Mouse (Mus musculus) heart, embryonic 13.5 days (tissue): ENCODE results near the gene Selenop. TPM values are rescaled to one million over a fixed set of nuclear protein-coding genes. Genes with fewer than 3 reads are reported as not detected.

Experiments
- ATAC-seq: fragments of 200-750 bp; cut with Nextera tagmentation; 2 replicates; pipeline ENCODE4 v1.8.0; 2017; ENCODE audit warnings: moderate TSS enrichment; ENCODE audit not compliant: insufficient number of reproducible peaks, low FRiP score, low TSS enrichment; ENCODE audit errors: extremely low read depth
- H3K27ac ChIP-seq: fragments of 300-500 bp; sonication (generic); replicated peaks from 2 replicates; pipeline ENCODE4 v1.5.1; 2015; ENCODE audit warnings: moderate library complexity, mild to moderate bottlenecking, inconsistent platforms
- H3K27me3 ChIP-seq: fragments of 300-500 bp; sonication (generic); replicated peaks from 2 replicates; pipeline ENCODE4 v1.6.1; 2015; ENCODE audit warnings: mild to moderate bottlenecking, inconsistent platforms
- H3K36me3 ChIP-seq: fragments of 300-500 bp; sonication (generic); 2 replicates; pipeline ENCODE4 v1.6.1; 2015; ENCODE audit warnings: mild to moderate bottlenecking, inconsistent platforms
- H3K4me1 ChIP-seq: fragments of 300-500 bp; sonication (generic); 2 replicates; pipeline ENCODE4 v1.6.1; 2015; ENCODE audit warnings: inconsistent platforms
- H3K4me2 ChIP-seq: fragments of 300-500 bp; sonication (generic); 2 replicates; pipeline ENCODE4 v1.6.1; 2015; ENCODE audit warnings: inconsistent platforms, mild to moderate bottlenecking, moderate library complexity
- H3K4me3 ChIP-seq: fragments of 300-500 bp; sonication (generic); 2 replicates; pipeline ENCODE4 v1.5.1; 2015; ENCODE audit warnings: moderate library complexity, mild to moderate bottlenecking, inconsistent platforms
- H3K9ac ChIP-seq: fragments of 300-500 bp; sonication (generic); 2 replicates; pipeline ENCODE4 v1.6.1; 2015; ENCODE audit warnings: inconsistent platforms, mild to moderate bottlenecking, moderate library complexity
- H3K9me3 ChIP-seq: fragments of 300-500 bp; sonication (generic); 2 replicates; pipeline ENCODE4 v1.6.1; 2016; ENCODE audit warnings: inconsistent platforms
- WGBS: fragments of 180-500 bp; shearing (Covaris S2); methylation state at CpG from one replicate; pipeline ENCODE4 v1.1.7; 2015; ENCODE audit warnings: mixed read lengths; 5-methylcytosine and 5-hydroxymethylcytosine counted together
- polyA plus RNA-seq: library from polyadenylated mRNA; unstranded; fragments of >200 nt; fragmentation: Nextera tagmentation; extraction: Ambion mirVana; gene quantifications from 2 replicates; pipeline ENCODE4 v1.2.1, GENCODE M21; 2015

The Selenop gene
- polyA plus RNA-seq, 1 experiment from 2014 or later: 119 TPM

DNA sequence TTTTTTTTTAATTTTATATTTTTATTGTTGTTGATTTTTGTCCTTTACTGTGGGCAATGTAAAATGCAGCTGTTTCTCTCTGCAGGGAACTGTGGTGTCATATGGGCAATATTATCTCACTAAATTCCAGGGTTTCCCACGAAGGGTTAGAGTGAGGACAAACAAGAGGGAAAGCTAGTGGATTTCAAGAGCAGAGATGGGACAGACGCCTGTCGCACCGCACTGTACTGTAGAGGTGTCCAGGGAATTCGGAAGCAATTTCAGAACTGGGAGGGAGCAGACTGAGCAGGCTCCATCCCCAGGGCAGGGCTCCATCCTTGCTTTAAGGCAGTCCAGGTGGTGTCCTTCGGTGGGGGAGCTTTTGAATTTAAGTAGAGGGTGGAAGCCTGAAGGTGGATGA is 2.9 kb downstream of the Selenop start:
- H3K9me3 ChIP-seq: no peaks in the 10 kb centered on the region
- 0 out of 2 replicates have a peak overlapping the region, but pooled peaks have one; percentile 20 for H3K27ac ChIP-seq
- 21% methylated on average over 6 of the region's 6 CpGs for WGBS
- peaks cover 13% of the 10 kb centered on the region for H3K36me3 ChIP-seq
- H3K27me3 ChIP-seq: no peaks in the 10 kb centered on the region
- H3K9ac ChIP-seq: peak overlapping the region; percentile 82
- H3K4me3 ChIP-seq: peak overlapping the region; percentile 52
- H3K4me1 ChIP-seq: peaks cover 21% of the 10 kb centered on the region
- H3K4me2 ChIP-seq: peak overlapping the region; percentile 66
- 0 out of 2 replicates have a peak, but pooled peaks have one; percentile 22 for ATAC-seq

DNA sequence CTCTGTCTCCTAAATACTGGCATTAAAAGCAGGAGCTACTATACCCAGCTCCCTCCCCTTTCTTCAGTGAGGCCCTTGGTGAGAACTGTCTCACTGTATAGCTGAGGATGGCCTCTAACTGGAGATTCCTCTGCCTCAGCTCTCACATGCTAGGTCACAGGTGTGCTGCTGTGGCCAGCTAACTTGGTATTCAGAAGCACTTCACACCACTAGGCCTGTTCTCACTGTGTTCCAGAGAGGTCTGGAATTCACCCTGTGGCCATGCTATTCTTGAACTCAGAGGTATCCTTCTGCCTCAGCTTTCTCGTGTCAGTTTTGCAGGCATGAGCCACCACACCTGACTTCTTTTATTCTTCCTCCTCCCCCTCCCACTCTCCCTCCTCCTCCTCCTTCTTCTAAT is 4.8 kb downstream of the Selenop start:
- H3K27ac ChIP-seq: no peak overlapping the region
- H3K4me2 ChIP-seq: peak overlapping the region; percentile 66; the same call in 1 of the 2 replicates
- H3K4me3 ChIP-seq: peak overlapping the region; percentile 52; the same call in 1 of the 2 replicates
- no peaks in the 10 kb centered on the region for H3K27me3 ChIP-seq
- 58% methylated on average over 1 of the region's 1 CpGs for WGBS
- peaks cover 27% of the 10 kb centered on the region for H3K36me3 ChIP-seq
- no peaks in the 10 kb centered on the region for H3K9me3 ChIP-seq
- no peak overlapping the region for H3K9ac ChIP-seq
- peaks cover 21% of the 10 kb centered on the region for H3K4me1 ChIP-seq
- ATAC-seq: no peak

DNA sequence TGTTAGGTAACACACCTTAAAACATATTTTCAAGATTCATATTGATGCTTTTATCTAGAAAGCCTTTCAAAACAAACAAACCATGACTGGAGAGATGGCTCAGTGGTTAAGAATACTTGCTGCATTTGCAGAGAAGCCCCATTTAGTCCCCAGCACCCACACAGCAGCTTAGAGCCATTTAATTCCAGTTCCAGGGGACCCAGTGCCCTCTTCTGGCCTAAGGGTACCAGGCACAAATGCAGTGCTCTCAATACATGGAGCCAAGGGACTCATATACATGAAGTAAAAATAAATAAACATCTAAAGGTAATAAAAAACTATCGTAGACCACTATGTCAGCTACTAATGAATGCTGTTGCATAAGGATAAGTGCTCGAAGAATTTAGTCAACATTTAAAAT is 9.0 kb downstream of the Selenop start:
- H3K9ac ChIP-seq: no peak overlapping the region
- H3K27me3 ChIP-seq: no peaks in the 10 kb centered on the region
- no peaks in the 10 kb centered on the region for H3K9me3 ChIP-seq
- 0 out of 2 replicates have a peak, but pooled peaks cover 4% of the 10 kb centered on the region for H3K4me1 ChIP-seq
- H3K4me2 ChIP-seq: no peak overlapping the region
- no peak overlapping the region for H3K4me3 ChIP-seq
- no peak overlapping the region for H3K27ac ChIP-seq
- ATAC-seq: no peak
- peaks cover 42% of the 10 kb centered on the region for H3K36me3 ChIP-seq
- WGBS: 82% methylated on average over 2 of the region's 2 CpGs

DNA sequence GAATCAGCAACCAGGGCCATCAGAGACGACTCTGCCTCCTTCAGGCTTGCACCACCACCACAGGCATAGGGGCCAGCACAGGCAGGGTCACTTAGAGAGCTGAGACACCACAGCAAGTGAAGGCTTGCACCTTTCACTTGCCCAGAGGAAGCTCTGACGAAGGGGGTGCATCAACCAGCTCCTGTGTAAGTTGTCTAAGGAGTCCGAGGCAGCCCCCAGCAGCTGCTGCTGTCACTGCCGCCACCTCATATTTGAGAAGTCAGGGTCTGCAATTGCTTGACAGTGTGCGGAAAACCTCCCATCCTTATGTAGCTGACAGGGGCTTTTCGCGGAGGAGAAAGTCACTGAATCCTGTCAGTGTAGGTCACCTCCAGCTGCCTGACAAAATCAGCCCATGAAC is 10.9 kb downstream of the Selenop start:
- no peak overlapping the region for H3K27ac ChIP-seq
- H3K9me3 ChIP-seq: no peaks in the 10 kb centered on the region
- H3K36me3 ChIP-seq: peaks cover 42% of the 10 kb centered on the region
- 68% methylated on average over 7 of the region's 7 CpGs for WGBS
- no peak for ATAC-seq
- no peak overlapping the region for H3K9ac ChIP-seq
- no peaks in the 10 kb centered on the region for H3K4me1 ChIP-seq
- H3K27me3 ChIP-seq: no peaks in the 10 kb centered on the region
- H3K4me2 ChIP-seq: no peak overlapping the region
- H3K4me3 ChIP-seq: no peak overlapping the region

DNA sequence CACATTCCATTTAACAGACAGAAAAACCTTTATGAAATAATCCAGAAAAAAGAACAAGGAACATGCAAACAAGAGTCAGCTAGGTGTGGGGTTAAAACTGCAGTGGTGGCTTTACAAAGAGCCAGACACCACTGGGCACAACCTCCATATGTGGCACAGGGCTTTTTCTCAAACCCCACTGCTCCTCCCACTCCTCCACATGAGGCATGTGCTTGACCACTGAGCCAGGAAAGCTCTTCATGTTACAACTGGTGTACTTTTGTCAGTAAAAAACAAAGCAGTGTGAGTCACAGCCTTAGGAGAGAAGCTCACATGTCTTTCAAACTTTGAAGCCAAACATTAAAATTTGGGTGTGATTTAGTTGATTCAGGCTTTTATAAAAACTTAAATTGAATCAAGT is 12.9 kb downstream of the Selenop start:
- ATAC-seq: no peak
- Histone ChIP-seq H3K27me3 (no peaks in the 10 kb centered on the region), H3K9ac (no peak overlapping the region), H3K9me3 (no peaks in the 10 kb centered on the region), H3K36me3 (peaks cover 29% of the 10 kb centered on the region), H3K4me1 (no peaks in the 10 kb centered on the region), H3K27ac (no peak overlapping the region), H3K4me3 (no peak overlapping the region), H3K4me2 (no peak overlapping the region)

DNA sequence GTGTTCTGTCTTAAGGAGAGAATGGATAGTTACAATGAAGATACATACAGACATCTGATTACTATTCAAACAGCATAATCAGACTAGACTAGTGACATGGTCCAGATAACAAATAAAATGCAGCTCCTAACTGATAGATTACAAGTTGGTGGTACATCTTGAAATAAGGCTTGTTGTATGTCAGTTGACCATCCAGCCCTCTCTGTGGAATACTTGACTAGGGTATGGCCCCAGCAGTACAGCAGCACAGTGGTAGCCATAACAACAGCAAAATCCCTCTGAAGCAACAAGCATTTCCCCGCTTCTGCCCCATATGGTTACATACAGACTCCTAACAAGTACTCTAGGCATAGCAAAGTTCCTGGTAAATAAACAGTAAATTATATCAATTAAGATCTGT is 13.4 kb downstream of the Selenop start:
- H3K4me2 ChIP-seq: no peak overlapping the region
- no peak overlapping the region for H3K9ac ChIP-seq
- H3K4me1 ChIP-seq: 0 out of 2 replicates have a peak, but pooled peaks cover 2% of the 10 kb centered on the region
- no peaks in the 10 kb centered on the region for H3K27me3 ChIP-seq
- WGBS: 81% methylated on average over 1 of the region's 1 CpGs
- no peaks in the 10 kb centered on the region for H3K9me3 ChIP-seq
- H3K36me3 ChIP-seq: peaks cover 25% of the 10 kb centered on the region
- H3K4me3 ChIP-seq: no peak overlapping the region
- H3K27ac ChIP-seq: no peak overlapping the region
- ATAC-seq: no peak

DNA sequence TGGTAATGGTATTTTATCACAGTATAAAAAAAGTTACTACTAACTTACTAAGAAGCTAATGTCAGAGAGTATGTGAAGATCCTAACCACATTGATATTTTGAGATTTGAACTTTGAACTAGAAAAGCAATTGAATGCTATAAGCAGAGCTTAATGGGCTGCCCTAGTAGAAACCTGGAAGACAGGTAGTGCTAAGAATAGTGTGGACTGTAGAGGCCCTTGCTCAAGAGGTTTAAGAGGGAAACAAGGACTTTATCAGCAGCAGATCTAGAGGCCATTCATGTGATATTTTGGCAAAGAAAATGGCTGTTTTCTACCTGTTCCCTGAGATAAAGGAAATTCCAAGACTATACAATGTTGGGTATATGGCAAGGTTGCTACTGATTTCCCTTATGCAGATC is 17.7 kb downstream of the Selenop start:
- no peak overlapping the region for H3K4me2 ChIP-seq
- H3K4me3 ChIP-seq: no peak overlapping the region
- 0 out of 2 replicates have a peak, but pooled peaks cover 5% of the 10 kb centered on the region for H3K4me1 ChIP-seq
- no peaks in the 10 kb centered on the region for H3K27me3 ChIP-seq
- no peak for ATAC-seq
- H3K27ac ChIP-seq: no peak overlapping the region
- H3K36me3 ChIP-seq: no peaks in the 10 kb centered on the region
- no peak overlapping the region for H3K9ac ChIP-seq
- H3K9me3 ChIP-seq: no peaks in the 10 kb centered on the region

DNA sequence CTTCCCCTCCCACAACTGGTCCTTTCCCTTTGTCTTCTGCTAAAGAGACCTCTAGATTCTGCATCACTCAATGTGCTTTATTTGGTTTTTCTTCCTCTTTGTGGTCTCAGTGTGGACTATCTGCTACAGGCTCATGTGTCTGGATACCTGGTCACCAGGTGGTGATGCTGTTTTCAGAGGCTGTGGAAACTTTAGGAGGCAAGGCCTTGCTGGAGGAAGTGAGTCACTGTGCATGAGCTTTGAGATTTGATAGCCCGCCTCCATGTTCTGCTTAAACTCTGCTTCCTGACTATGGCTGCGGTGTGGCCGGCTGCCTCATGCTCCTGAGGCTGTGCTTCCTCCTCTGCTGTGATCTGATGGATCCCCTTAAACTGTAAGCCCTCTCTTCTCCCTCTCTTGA is 22.1 kb downstream of the Selenop start:
- WGBS: 74% methylated on average over 3 of the region's 3 CpGs

DNA sequence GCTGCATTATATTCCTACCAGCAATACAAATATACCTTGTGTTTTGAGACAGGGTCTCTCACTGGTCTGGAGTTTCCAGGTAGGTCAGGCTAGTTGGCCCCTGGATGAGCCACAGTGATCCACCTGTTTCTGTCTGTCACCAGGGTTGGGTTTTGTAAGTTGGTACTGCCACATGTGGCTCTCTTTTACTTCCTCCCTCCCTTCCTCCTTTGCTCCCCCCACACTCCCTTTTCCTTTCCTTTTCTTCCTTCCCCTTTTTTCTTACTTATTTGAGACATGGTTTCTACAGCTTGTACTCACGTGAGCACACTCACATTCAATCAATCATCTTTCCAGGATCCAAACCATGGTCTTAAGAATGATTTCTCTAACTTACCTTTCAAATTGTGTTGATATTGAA is 25.1 kb downstream of the Selenop start:
- Histone ChIP-seq H3K9ac (no peak overlapping the region), H3K4me1 (no peaks in the 10 kb centered on the region), H3K4me2 (no peak overlapping the region), H3K27me3 (no peaks in the 10 kb centered on the region), H3K4me3 (no peak overlapping the region), H3K9me3 (no peaks in the 10 kb centered on the region), H3K27ac (no peak overlapping the region), H3K36me3 (no peaks in the 10 kb centered on the region)
- WGBS: 58% methylated on average over 1 of the region's 1 CpGs
- ATAC-seq: no peak

More for the DNA sequence above, 22.1 kb downstream of the Selenop start:
- 0 out of 2 replicates have a peak, but pooled peaks cover 5% of the 10 kb centered on the region for H3K4me1 ChIP-seq
- no peaks in the 10 kb centered on the region for H3K9me3 ChIP-seq
- H3K27ac ChIP-seq: no peak overlapping the region
- no peak for ATAC-seq
- H3K4me3 ChIP-seq: no peak overlapping the region
- H3K36me3 ChIP-seq: no peaks in the 10 kb centered on the region
- no peaks in the 10 kb centered on the region for H3K27me3 ChIP-seq
- H3K9ac ChIP-seq: no peak overlapping the region
- H3K4me2 ChIP-seq: no peak overlapping the region

DNA sequence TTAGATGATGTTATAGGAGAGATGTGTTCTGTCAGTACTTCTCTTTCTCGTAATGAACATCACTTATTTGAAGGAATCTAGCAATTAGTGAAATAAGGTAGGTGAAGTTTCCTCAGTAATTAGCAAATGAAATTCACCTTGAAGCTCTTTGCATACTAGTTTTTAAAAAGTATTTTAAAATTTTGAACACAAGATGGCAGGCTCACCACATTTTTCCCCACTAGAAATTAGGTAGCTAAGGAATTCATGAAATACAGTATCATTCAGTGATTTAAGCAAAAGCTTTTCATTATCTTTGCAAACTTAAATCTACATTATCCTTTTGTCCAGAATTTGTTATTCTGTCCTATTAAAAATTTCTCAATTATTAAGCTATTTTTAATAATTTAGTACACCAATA is 27.6 kb downstream of the Selenop start:
- H3K9me3 ChIP-seq: no peaks in the 10 kb centered on the region
- H3K27me3 ChIP-seq: no peaks in the 10 kb centered on the region
- H3K4me2 ChIP-seq: no peak overlapping the region
- H3K27ac ChIP-seq: no peak overlapping the region
- H3K9ac ChIP-seq: no peak overlapping the region
- 78% methylated on average over 1 of the region's 1 CpGs for WGBS
- H3K4me3 ChIP-seq: no peak overlapping the region
- no peak for ATAC-seq
- H3K4me1 ChIP-seq: no peaks in the 10 kb centered on the region
- no peaks in the 10 kb centered on the region for H3K36me3 ChIP-seq

DNA sequence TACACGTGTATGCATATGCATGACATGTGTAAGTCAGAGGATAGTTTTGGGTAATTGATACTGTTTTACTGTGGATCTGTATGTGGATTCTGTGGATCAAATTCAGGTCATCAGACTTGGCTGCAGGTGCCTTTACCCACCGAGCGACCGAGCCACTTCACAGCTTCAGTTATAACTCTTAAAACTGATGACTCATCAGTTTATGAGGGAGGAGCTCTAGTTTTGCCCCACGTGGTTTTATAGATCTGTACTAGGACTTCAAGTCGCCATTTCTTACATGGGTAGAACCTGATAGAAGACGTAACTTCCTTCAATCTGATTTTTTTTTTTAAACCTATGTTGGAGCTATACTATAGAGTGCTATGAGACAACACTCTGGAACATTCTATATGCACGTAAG is 29.3 kb downstream of the Selenop start:
- no peaks in the 10 kb centered on the region for H3K4me1 ChIP-seq
- ATAC-seq: no peak
- WGBS: 73% methylated on average over 8 of the region's 8 CpGs
- H3K27ac ChIP-seq: no peak overlapping the region
- no peak overlapping the region for H3K4me2 ChIP-seq
- H3K4me3 ChIP-seq: no peak overlapping the region
- no peak overlapping the region for H3K9ac ChIP-seq
- H3K9me3 ChIP-seq: no peaks in the 10 kb centered on the region
- H3K27me3 ChIP-seq: no peaks in the 10 kb centered on the region
- no peaks in the 10 kb centered on the region for H3K36me3 ChIP-seq

DNA sequence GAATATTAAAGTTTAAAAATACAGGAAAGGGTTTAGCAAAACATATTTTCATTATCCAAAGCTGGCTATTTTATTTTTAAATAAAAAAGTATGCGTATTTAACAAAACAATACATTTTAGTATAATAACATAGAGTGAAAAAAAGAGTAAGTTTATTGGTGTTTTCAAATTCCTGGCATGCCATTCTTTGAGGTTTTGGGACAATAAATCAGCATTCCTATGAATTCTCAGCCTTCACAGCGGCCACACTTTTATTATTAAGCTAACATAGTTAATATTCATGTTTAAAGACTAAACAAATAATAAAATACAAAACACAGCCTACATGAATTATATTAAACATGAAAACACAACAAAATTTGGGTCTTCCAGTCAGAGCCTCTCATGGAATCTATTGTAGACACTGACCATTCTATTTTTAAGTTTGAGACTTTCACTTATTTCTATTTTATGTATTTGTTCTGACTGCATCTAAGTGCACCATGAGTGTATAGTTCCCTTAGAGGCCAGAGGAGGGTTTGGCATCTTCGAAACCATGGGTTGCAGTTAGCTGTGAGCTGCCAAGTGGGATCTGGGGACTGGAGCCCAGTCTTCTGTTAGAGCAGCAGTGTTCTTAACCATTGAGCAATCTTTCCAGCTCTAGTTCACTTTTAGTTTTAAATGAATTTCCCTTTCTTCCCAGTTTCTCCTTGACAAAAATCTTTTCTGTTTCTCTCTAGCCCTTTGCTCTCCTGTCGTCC is 32.2 kb downstream of the Selenop start:
- H3K27me3 ChIP-seq: no peaks in the 10 kb centered on the region
- 68% methylated on average over 4 of the region's 4 CpGs for WGBS
- no peak overlapping the region for H3K4me2 ChIP-seq
- H3K4me1 ChIP-seq: no peaks in the 10 kb centered on the region
- H3K9ac ChIP-seq: no peak overlapping the region
- H3K36me3 ChIP-seq: no peaks in the 10 kb centered on the region
- no peaks in the 10 kb centered on the region; the same call in 1 of the 2 replicates for H3K9me3 ChIP-seq
- no peak overlapping the region for H3K27ac ChIP-seq
- no peak overlapping the region for H3K4me3 ChIP-seq
- no peak for ATAC-seq
